In the genomic region with DNA sequence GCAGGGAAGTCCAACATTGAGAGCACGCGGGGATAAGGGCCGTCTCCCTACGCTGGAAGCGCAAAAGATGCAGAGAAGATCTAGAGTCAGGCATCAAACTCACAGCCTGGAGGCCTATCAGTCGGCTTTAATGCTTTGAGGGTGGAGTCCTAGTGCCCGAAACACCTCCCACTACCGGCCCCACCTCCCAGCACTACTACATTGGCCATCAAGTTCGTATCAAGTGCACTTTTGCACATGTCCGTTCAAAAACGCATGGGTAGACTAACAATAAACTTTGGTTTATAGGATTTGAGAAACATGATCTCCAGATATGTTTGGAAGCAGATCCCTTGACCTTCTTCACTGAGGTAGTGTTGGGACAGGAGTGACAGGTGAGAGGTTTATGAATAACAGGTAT, we compare ENCODE assay signal across 8 mouse cellular contexts. TPM values are rescaled to one million over a fixed set of nuclear protein-coding genes. Genes with fewer than 3 reads are reported as not detected.
A peak's percentile ranks its signal among the peaks of the same experiment; 100 is the strongest.
DNase-seq lines count a peak whose midpoint lies in the region; ATAC-seq and TF ChIP-seq lines count a peak whose summit lies in the region.

No protein-coding gene starts in this region.

- H3K27me3 ChIP-seq in heart, embryonic 11.5 days (ENCODE audit: control insufficient read depth, insufficient read depth, low read length) = no peaks in the 10 kb centered on the region
- H3K27me3 ChIP-seq in kidney, embryonic 16.5 days (ENCODE audit: insufficient read depth, low read length) = no peaks in the 10 kb centered on the region

- peak overlapping the region; percentile 91 for H3K4me2 ChIP-seq in heart, embryonic 11.5 days
- peak overlapping the region; percentile 93 for H3K4me2 ChIP-seq in kidney, embryonic 16.5 days (replicated peaks; ENCODE audit: low read depth, low read length)

- no peak for DNase-seq in left cerebral cortex, adult 2 months (ENCODE audit: extremely low spot score in 1 of 2, low spot score in 2 of 2)
- DNase-seq in left cerebral cortex, postnatal 25 days (ENCODE audit: low spot score in 2 of 2) = no peak
- DNase-seq in cerebellum, postnatal 25 days = peak; percentile 34 to 38
- DNase-seq in lung, postnatal 4 days = peak; percentile 67 to 68
- DNase-seq in retina, postnatal 1 day = peak; percentile 62
- DNase-seq in frontal cortex, postnatal 25 days (ENCODE audit: low spot score in 2 of 2) = no peak

- no peaks in the 10 kb centered on the region for H3K36me3 ChIP-seq in heart, embryonic 11.5 days (ENCODE audit: control insufficient read depth, insufficient read depth, low read length)
- no peaks in the 10 kb centered on the region for H3K36me3 ChIP-seq in kidney, embryonic 16.5 days (ENCODE audit: insufficient read depth, low read length)

- peak overlapping the region; percentile 94 for H3K9ac ChIP-seq in heart, embryonic 11.5 days (ENCODE audit: low read depth, low read length)
- H3K9ac ChIP-seq in kidney, embryonic 16.5 days (replicated peaks; ENCODE audit: low read length) = peak overlapping the region; percentile 77

- ATAC-seq in heart, embryonic 11.5 days (replicated peaks; ENCODE audit: insufficient number of reproducible peaks, low FRiP score, low TSS enrichment) = no peak
- ATAC-seq in kidney, embryonic 16.5 days (ENCODE audit: low FRiP score, low TSS enrichment) = peak; percentile 39; the same call in 1 of the 2 replicates

- TF ChIP-seq CTCF in left cerebral cortex, adult 2 months (IDR thresholded peaks at IDR 0.05) = no peak

- no peak overlapping the region; the same call in 1 of the 2 replicates for H3K27ac ChIP-seq in left cerebral cortex, adult 2 months
- H3K27ac ChIP-seq in heart, embryonic 11.5 days (ENCODE audit: low read depth, low read length) = peak overlapping the region; percentile 97
- H3K27ac ChIP-seq in kidney, embryonic 16.5 days (ENCODE audit: low read length) = peak overlapping the region; percentile 98

- 3% methylated on average over 11 of the region's 11 CpGs for WGBS in heart, embryonic 11.5 days (ENCODE audit: insufficient replicate concordance)
- 4% methylated on average over 11 of the region's 11 CpGs for WGBS in kidney, embryonic 16.5 days

- H3K9me3 ChIP-seq in heart, embryonic 11.5 days (replicated peaks; ENCODE audit: control insufficient read depth, low read length) = no peaks in the 10 kb centered on the region
- H3K9me3 ChIP-seq in kidney, embryonic 16.5 days (ENCODE audit: low read length) = no peaks in the 10 kb centered on the region

- intact Hi-C loops in left cerebral cortex, adult 2 months (cut with DNase I) = loop anchor here (1.0 kb wide), 1 partner anchor 23 kb away; no protein-coding TSS in a partner anchor
- intact Hi-C loops in left cerebral cortex, postnatal 25 days (cut with DNase I) = loop anchor here (2.0 kb wide), 1 partner anchor 25 kb away; a partner anchor contains a TSS

- peak overlapping the region; percentile 98 for H3K4me3 ChIP-seq in left cerebral cortex, adult 2 months
- peak overlapping the region; percentile 98 for H3K4me3 ChIP-seq in heart, embryonic 11.5 days (ENCODE audit: low read depth, low read length)
- peak overlapping the region; percentile 100 for H3K4me3 ChIP-seq in kidney, embryonic 16.5 days (ENCODE audit: low read length)

- peaks cover 21% of the 10 kb centered on the region for H3K4me1 ChIP-seq in heart, embryonic 11.5 days (ENCODE audit: control insufficient read depth, insufficient read depth, low read length)
- peaks cover 31% of the 10 kb centered on the region for H3K4me1 ChIP-seq in kidney, embryonic 16.5 days (ENCODE audit: insufficient read depth, low read length)

RNA-seq across cellular contexts. Expression of a gene that starts 1.0 kb away (rescaled TPM):
- total RNA-seq in left cerebral cortex, adult 2 months (2021) = 10 to 100 TPM; 76.4 to 79.1 TPM
- 10 to 100 TPM; 81.8 to 83.5 TPM for total RNA-seq in left cerebral cortex, postnatal 25 days (2021)
- 85.8 and 87.1 TPM in 2 replicates for polyA plus RNA-seq in heart, embryonic 11.5 days (2014; fragmentation: Nextera tagmentation; extraction: Ambion mirVana)
- 181 TPM in 2 replicates for polyA plus RNA-seq in kidney, embryonic 16.5 days (2015; fragmentation: Nextera tagmentation; extraction: Ambion mirVana)

RNA-seq across cellular contexts. Expression of a gene that starts 25.3 kb away (rescaled TPM):
- 10 to 100 TPM; 53.5 to 54.9 TPM for total RNA-seq in left cerebral cortex, adult 2 months (2021)
- 10 to 100 TPM; 54.6 to 64.2 TPM for total RNA-seq in left cerebral cortex, postnatal 25 days (2021)
- polyA plus RNA-seq in heart, embryonic 11.5 days (2014; fragmentation: Nextera tagmentation; extraction: Ambion mirVana) = 18.4 and 20.6 TPM in 2 replicates
- 25.3 and 26.7 TPM in 2 replicates for polyA plus RNA-seq in kidney, embryonic 16.5 days (2015; fragmentation: Nextera tagmentation; extraction: Ambion mirVana)

Comparison
In these comparisons a context has a peak if more than half of its experiments do, and no peak if none do; other contexts are left out.
1. DNase-seq: peak in cerebellum, postnatal 25 days (2 of 2), lung, postnatal 4 days (2 of 2) and retina, postnatal 1 day (single experiment); none in left cerebral cortex, adult 2 months (0 of 2), left cerebral cortex, postnatal 25 days (0 of 2) and frontal cortex, postnatal 25 days (0 of 2).
2. Peak in every context shown above with its lines, with median percentiles within 50 percentile points of each other: H3K4me3 ChIP-seq.